Mouse (Mus musculus) skeletal muscle tissue, postnatal 0 days (tissue): ENCODE measurements around the gene Gatm. TPM values are rescaled to one million over a fixed set of nuclear protein-coding genes. Genes with fewer than 3 reads are reported as not detected.
A peak's percentile ranks its signal among the peaks of the same experiment; 100 is the strongest.

Experiments used
- microRNA counts: library from miRNA; unstranded; fragments of <30 nt; microRNA quantifications from one replicate; lab custom pipeline; 2015
- microRNA-seq, 2 experiments: library from miRNA; unstranded; fragments of <30 nt; microRNA quantifications; one replicate each; pipeline ENCODE4; 2016
- polyA plus RNA-seq: library from polyadenylated mRNA; unstranded; fragments of >200 nt; fragmentation: Nextera tagmentation; extraction: Ambion mirVana; gene quantifications from 2 replicates; pipeline ENCODE4 v1.2.1, GENCODE M21; 2015

The Gatm gene
- polyA plus RNA-seq: 393 and 467 TPM in 2 replicates

GRCm38 (mm10) chr2:122610746-122611653 lies at the start of gene Gatm:
Gatm (minus strand) TSS chr2:122611303.

GRCm38 (mm10) chr2:122636686-122637085 lies 25.6 kb upstream of the Gatm start, which contains the start of gene AA467197:
AA467197 (plus strand) TSS chr2:122636986.

MicroRNAs encoded within 50 kb of the gene (microRNA counts, 519-probe panel; counts per million panel counts)
- microRNA mmu-miR-147 (lab: Ali Mortazavi, UCI): 296 counts per million, percentile 58 among the panel's probes with 10 or more counts

Small RNA genes within 50 kb of the gene (microRNA-seq; reads per million reads assigned to microRNA genes)
- gene Mir147: 3.4 to 3.9 reads per million in 2 experiments

Other genes with a start within 250 kb of the Gatm start
- 1.2 and 1.6 TPM in 2 replicates for gene Shf, start 242.1 kb downstream of the Gatm start, polyA plus RNA-seq
- gene Slc28a2, start 184.8 kb downstream of the Gatm start, polyA plus RNA-seq: 3.1 and 3.6 TPM in 2 replicates
- not detected in 2 replicates for gene Gm14085, start 126.4 kb downstream of the Gatm start, polyA plus RNA-seq
- gene AA467197, start 25.7 kb upstream of the Gatm start, polyA plus RNA-seq: 0.17 and 0.74 TPM in 2 replicates
- 5.6 and 5.8 TPM in 2 replicates for gene Slc30a4, start 91.4 kb upstream of the Gatm start, polyA plus RNA-seq
- gene Bloc1s6, start 127.2 kb upstream of the Gatm start, polyA plus RNA-seq: 31.7 and 38.5 TPM in 2 replicates
- 12.8 and 25.6 TPM in 2 replicates for gene Sqor, start 153.9 kb upstream of the Gatm start, polyA plus RNA-seq